In the genomic region with DNA sequence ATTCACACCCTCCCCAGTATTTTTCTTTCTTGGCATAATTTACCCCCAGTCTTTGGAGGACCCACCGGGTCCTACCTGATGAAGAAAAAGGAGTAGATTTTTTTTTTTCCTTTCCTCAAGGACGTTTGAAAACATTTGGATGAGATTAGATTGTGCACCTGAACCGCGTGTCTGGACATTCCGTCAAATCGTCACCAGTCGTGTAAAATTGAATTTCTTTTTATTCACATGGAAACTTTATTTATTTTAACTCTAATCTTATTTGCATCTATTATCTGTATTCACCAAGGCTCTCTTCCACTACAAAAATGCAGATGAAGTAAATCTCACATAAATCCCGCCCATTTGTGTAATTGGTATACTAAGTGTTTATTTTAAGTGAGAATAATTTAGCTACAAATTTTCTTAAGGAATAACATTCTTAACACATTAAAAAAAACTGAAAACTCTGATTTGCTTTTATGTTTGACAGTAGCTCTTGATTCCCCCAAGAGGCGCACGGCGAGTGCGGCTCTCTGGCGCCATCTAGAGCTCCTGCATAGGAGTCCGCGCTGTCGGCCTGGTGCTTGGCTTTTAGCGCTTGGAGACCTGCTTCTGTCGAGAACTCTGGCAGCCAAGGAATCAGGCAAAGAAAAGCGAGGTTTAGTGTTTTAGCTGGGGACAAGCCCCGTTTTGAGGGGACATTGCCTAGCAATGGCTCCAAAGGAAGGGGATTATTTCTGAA, we compare ENCODE assay signal across 8 mouse cellular contexts. TPM values are rescaled to one million over a fixed set of nuclear protein-coding genes. Genes with fewer than 3 reads are reported as not detected.
DNase-seq lines count a peak whose midpoint lies in the region; ATAC-seq and TF ChIP-seq lines count a peak whose summit lies in the region.

No protein-coding gene starts in this region.

- no peak for TF ChIP-seq POLR2A in ES-Bruce4 (IDR thresholded peaks at IDR 0.05; ENCODE audit: insufficient read depth, low read length)

- intact Hi-C loops in heart, postnatal 14 days (cut with DNase I), result loop anchor here (1.0 to 10.0 kb wide), 6 partner anchors 111 to 1417 kb away; a partner anchor contains a TSS

- peak; percentile 92 to 94 for DNase-seq in heart, postnatal 14 days
- peak; percentile 69 for DNase-seq in large intestine, adult 2 months (ENCODE audit: low read depth, low spot score)
- DNase-seq in liver, postnatal 0 days, result peak; percentile 91
- DNase-seq in testis, postnatal 14 days (ENCODE audit: low spot score), result peak; percentile 83

- peak overlapping the region; percentile 61 for H3K4me2 ChIP-seq in forebrain, embryonic 13.5 days
- peak overlapping the region; percentile 44 for H3K4me2 ChIP-seq in liver, postnatal 0 days (ENCODE audit: low read depth, low read length)
- peak overlapping the region; percentile 29 for H3K4me2 ChIP-seq in neural tube, embryonic 15.5 days

- no peak overlapping the region for H3K9ac ChIP-seq in ES-Bruce4 (ENCODE audit: low read depth, poor library complexity, severe bottlenecking)
- peak overlapping the region; percentile 73 for H3K9ac ChIP-seq in forebrain, embryonic 13.5 days
- H3K9ac ChIP-seq in liver, postnatal 0 days (replicated peaks), result no peak overlapping the region
- no peak overlapping the region for H3K9ac ChIP-seq in neural tube, embryonic 15.5 days (replicated peaks)

- TF ChIP-seq EP300 in ES-Bruce4 (IDR thresholded peaks at IDR 0.05; ENCODE audit: insufficient read depth, low read depth, low read length), result no peak
- no peak for TF ChIP-seq EP300 in liver, postnatal 0 days (IDR thresholded peaks at IDR 0.05; ENCODE audit: low read depth)

- H3K27me3 ChIP-seq in ES-Bruce4 (ENCODE audit: control insufficient read depth, insufficient read depth, low read length, poor library complexity, severe bottlenecking), result peaks cover 32% of the 10 kb centered on the region
- peaks cover 69% of the 10 kb centered on the region for H3K27me3 ChIP-seq in forebrain, embryonic 13.5 days
- H3K27me3 ChIP-seq in liver, postnatal 0 days (ENCODE audit: insufficient read depth, low read length), result peaks cover 85% of the 10 kb centered on the region
- peaks cover 66% of the 10 kb centered on the region for H3K27me3 ChIP-seq in neural tube, embryonic 15.5 days (replicated peaks)

- H3K27ac ChIP-seq in ES-Bruce4 (ENCODE audit: insufficient read depth, low read length), result no peak overlapping the region
- H3K27ac ChIP-seq in forebrain, embryonic 13.5 days, result peak overlapping the region; percentile 90
- no peak overlapping the region for H3K27ac ChIP-seq in liver, postnatal 0 days (ENCODE audit: low read depth)
- H3K27ac ChIP-seq in neural tube, embryonic 15.5 days (replicated peaks), result no peak overlapping the region; the same call in 1 of the 2 replicates

- under 1% methylated on average over 20 of the region's 20 CpGs for WGBS in forebrain, embryonic 13.5 days
- WGBS in large intestine, adult 2 months, result 4% methylated on average over 20 of the region's 20 CpGs
- 3% methylated on average over 20 of the region's 20 CpGs for WGBS in liver, postnatal 0 days (ENCODE audit: insufficient replicate concordance)
- 3% methylated on average over 20 of the region's 20 CpGs for WGBS in neural tube, embryonic 15.5 days

- H3K4me1 ChIP-seq in ES-Bruce4 (ENCODE audit: control insufficient read depth, insufficient read depth, low read length), result no peaks in the 10 kb centered on the region
- peaks cover 52% of the 10 kb centered on the region for H3K4me1 ChIP-seq in forebrain, embryonic 13.5 days
- peaks cover 31% of the 10 kb centered on the region for H3K4me1 ChIP-seq in liver, postnatal 0 days (ENCODE audit: insufficient read depth)
- peaks cover 35% of the 10 kb centered on the region for H3K4me1 ChIP-seq in neural tube, embryonic 15.5 days

- H3K36me3 ChIP-seq in ES-Bruce4 (ENCODE audit: control insufficient read depth, insufficient read depth, low read length, poor library complexity, severe bottlenecking), result no peaks in the 10 kb centered on the region
- H3K36me3 ChIP-seq in forebrain, embryonic 13.5 days (ENCODE audit: poor library complexity, severe bottlenecking), result peaks cover 13% of the 10 kb centered on the region
- no peaks in the 10 kb centered on the region for H3K36me3 ChIP-seq in liver, postnatal 0 days (replicated peaks; ENCODE audit: insufficient read depth, low read length)
- no peaks in the 10 kb centered on the region for H3K36me3 ChIP-seq in neural tube, embryonic 15.5 days

- peak overlapping the region; percentile 45; the same call in 1 of the 2 replicates for H3K4me3 ChIP-seq in ES-Bruce4 (ENCODE audit: low read depth, low read length)
- H3K4me3 ChIP-seq in forebrain, embryonic 13.5 days, result peak overlapping the region; percentile 41
- H3K4me3 ChIP-seq in liver, postnatal 0 days (ENCODE audit: low read depth, low read length), result peak overlapping the region; percentile 27; the same call in 1 of the 2 replicates
- H3K4me3 ChIP-seq in neural tube, embryonic 15.5 days (replicated peaks), result no peak overlapping the region

- peak; percentile 91 for TF ChIP-seq CTCF in ES-Bruce4 (IDR thresholded peaks at IDR 0.05; ENCODE audit: low read depth, low read length)
- peak; percentile 95 for TF ChIP-seq CTCF in liver, postnatal 0 days (IDR thresholded peaks at IDR 0.05; ENCODE audit: low read depth)

- no peaks in the 10 kb centered on the region for H3K9me3 ChIP-seq in ES-Bruce4 (replicated peaks; ENCODE audit: control insufficient read depth, insufficient read depth, low read length, poor library complexity, severe bottlenecking)
- H3K9me3 ChIP-seq in forebrain, embryonic 13.5 days (replicated peaks), result no peaks in the 10 kb centered on the region
- no peaks in the 10 kb centered on the region for H3K9me3 ChIP-seq in liver, postnatal 0 days (ENCODE audit: low read length)
- H3K9me3 ChIP-seq in neural tube, embryonic 15.5 days (replicated peaks), result no peaks in the 10 kb centered on the region

- ATAC-seq in cerebellum, adult (ENCODE audit: insufficient number of reproducible peaks, low FRiP score, low TSS enrichment), result peak; percentile 74; the same call in 1 of the 2 replicates
- peak; percentile 63 for ATAC-seq in forebrain, embryonic 13.5 days
- peak; percentile 80 for ATAC-seq in liver, postnatal 0 days
- peak; percentile 71 for ATAC-seq in neural tube, embryonic 15.5 days (ENCODE audit: low FRiP score)

RNA-seq across cellular contexts. Expression of a gene that starts 6.6 kb away (rescaled TPM):
- not detected in 2 replicates for polyA plus RNA-seq in ES-Bruce4 (2011; ENCODE audit: insufficient read depth, insufficient read length, low read depth, missing spikeins)
- 10.6 and 15.4 TPM in 2 replicates for polyA plus RNA-seq in forebrain, embryonic 13.5 days (2015; fragmentation: Nextera tagmentation; extraction: Ambion mirVana)
- not detected for total RNA-seq in heart, postnatal 14 days (2021)
- polyA plus RNA-seq in large intestine, adult 2 months (2012; rRNA removed), result 0.29 TPM in 1 of 2 replicates, not detected in the other
- not detected in 2 replicates for polyA plus RNA-seq in liver, postnatal 0 days (2015; fragmentation: Nextera tagmentation; extraction: Ambion mirVana)
- 1.1 and 1.4 TPM in 2 replicates for polyA plus RNA-seq in neural tube, embryonic 15.5 days (2015; fragmentation: Nextera tagmentation; extraction: Ambion mirVana)

RNA-seq across cellular contexts. Expression of a gene that starts 34.1 kb away (rescaled TPM):
- 33.5 and 33.8 TPM in 2 replicates for polyA plus RNA-seq in ES-Bruce4 (2011; ENCODE audit: insufficient read depth, insufficient read length, low read depth, missing spikeins)
- polyA plus RNA-seq in forebrain, embryonic 13.5 days (2015; fragmentation: Nextera tagmentation; extraction: Ambion mirVana), result 9.5 and 10.5 TPM in 2 replicates
- total RNA-seq in heart, postnatal 14 days (2021), result 10 to 100 TPM; 19.2 to 19.3 TPM
- 3.3 and 3.8 TPM in 2 replicates for polyA plus RNA-seq in large intestine, adult 2 months (2012; rRNA removed)
- polyA plus RNA-seq in liver, postnatal 0 days (2015; fragmentation: Nextera tagmentation; extraction: Ambion mirVana), result 20.5 and 21.9 TPM in 2 replicates
- 9.8 TPM in 2 replicates for polyA plus RNA-seq in neural tube, embryonic 15.5 days (2015; fragmentation: Nextera tagmentation; extraction: Ambion mirVana)

RNA-seq across cellular contexts. Expression of a gene that starts 34.2 kb away (rescaled TPM):
- polyA plus RNA-seq in ES-Bruce4 (2011; ENCODE audit: insufficient read depth, insufficient read length, low read depth, missing spikeins), result 18.4 and 20.9 TPM in 2 replicates
- 26.9 and 30.2 TPM in 2 replicates for polyA plus RNA-seq in forebrain, embryonic 13.5 days (2015; fragmentation: Nextera tagmentation; extraction: Ambion mirVana)
- 10 to 100 TPM; 13.7 to 18.2 TPM for total RNA-seq in heart, postnatal 14 days (2021)
- polyA plus RNA-seq in large intestine, adult 2 months (2012; rRNA removed), result 1.8 and 2.3 TPM in 2 replicates
- 18.4 and 21.4 TPM in 2 replicates for polyA plus RNA-seq in liver, postnatal 0 days (2015; fragmentation: Nextera tagmentation; extraction: Ambion mirVana)
- 23.1 and 26.9 TPM in 2 replicates for polyA plus RNA-seq in neural tube, embryonic 15.5 days (2015; fragmentation: Nextera tagmentation; extraction: Ambion mirVana)

RNA-seq across cellular contexts. Expression of a gene that starts 59.6 kb away (rescaled TPM):
- 186 and 205 TPM in 2 replicates for polyA plus RNA-seq in ES-Bruce4 (2011; ENCODE audit: insufficient read depth, insufficient read length, low read depth, missing spikeins)
- 104 and 115 TPM in 2 replicates for polyA plus RNA-seq in forebrain, embryonic 13.5 days (2015; fragmentation: Nextera tagmentation; extraction: Ambion mirVana)
- 10 to 100 TPM; 48.0 to 50.7 TPM for total RNA-seq in heart, postnatal 14 days (2021)
- 9.5 and 14.0 TPM in 2 replicates for polyA plus RNA-seq in large intestine, adult 2 months (2012; rRNA removed)
- 34.4 and 36.5 TPM in 2 replicates for polyA plus RNA-seq in liver, postnatal 0 days (2015; fragmentation: Nextera tagmentation; extraction: Ambion mirVana)
- 111 and 117 TPM in 2 replicates for polyA plus RNA-seq in neural tube, embryonic 15.5 days (2015; fragmentation: Nextera tagmentation; extraction: Ambion mirVana)
